Mouse (Mus musculus) thymus, postnatal 0 days (tissue): ENCODE measurements around the gene Pcbd2. TPM values are rescaled to one million over a fixed set of nuclear protein-coding genes. Genes with fewer than 3 reads are reported as not detected.
A peak's percentile ranks its signal among the peaks of the same experiment; 100 is the strongest.

Experiments
- DNase-seq: peaks from one replicate; pipeline ENCODE4 v3.0.0-alpha.2; 2015; ENCODE audit warnings: low spot score
- polyA plus RNA-seq: library from polyadenylated mRNA; unstranded; fragments of >200 nt; fragmentation: Nextera tagmentation; extraction: Ambion mirVana; gene quantifications from 2 replicates; pipeline ENCODE4 v1.2.1, GENCODE M21; 2015

Gene Pcbd2
- polyA plus RNA-seq, 1 experiment from 2014 or later = 56.1 TPM

GRCm38 (mm10) chr13:55733628-55734502 lies 6.7 kb downstream of the Pcbd2 start:
- DNase-seq = no peak

GRCm38 (mm10) chr13:55737885-55738284 lies 10.7 kb downstream of the Pcbd2 start:
- no peak for DNase-seq

GRCm38 (mm10) chr13:55742306-55742705 lies 15.1 kb downstream of the Pcbd2 start:
- DNase-seq = no peak

DNA sequence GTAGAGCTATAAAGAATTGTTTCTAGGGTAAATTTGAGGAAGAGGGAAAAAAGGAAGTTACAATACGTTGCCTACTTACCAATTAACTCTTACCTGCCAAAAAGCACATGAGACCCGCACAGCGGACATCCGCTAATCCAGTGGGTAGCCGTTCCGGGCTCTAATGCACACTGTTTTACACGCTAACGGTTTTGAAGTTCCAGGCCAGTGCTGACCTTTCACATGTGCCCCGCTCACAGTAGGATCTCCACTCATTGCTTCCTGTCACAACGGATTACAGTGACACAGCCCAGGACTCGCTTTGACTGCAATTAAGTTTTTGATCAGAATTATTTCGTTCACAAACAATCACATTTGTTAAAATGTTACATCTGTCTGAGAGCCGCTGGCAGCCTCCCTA lies 27.2 kb downstream of the Pcbd2 start:
- DNase-seq = no peak

DNA sequence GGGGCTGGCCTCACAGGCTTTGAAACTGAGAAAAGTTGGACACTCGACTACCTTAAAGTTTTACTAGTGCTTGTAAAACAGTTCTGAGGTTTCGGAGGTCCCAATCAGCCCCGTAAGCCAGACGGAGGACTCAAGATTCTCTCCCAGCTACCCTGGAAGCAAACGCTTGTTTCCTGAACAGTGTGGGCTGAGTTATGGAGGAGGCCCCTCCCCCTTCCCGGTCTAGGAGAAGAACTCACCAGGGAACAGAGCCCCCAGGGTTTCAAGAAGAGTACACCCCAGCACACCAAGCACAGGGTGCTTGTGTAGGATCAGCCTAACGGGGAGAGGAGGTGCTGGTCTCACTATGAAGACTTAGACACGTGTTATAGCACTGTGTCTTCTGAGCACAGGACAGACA lies 29.6 kb downstream of the Pcbd2 start:
- no peak for DNase-seq

DNA sequence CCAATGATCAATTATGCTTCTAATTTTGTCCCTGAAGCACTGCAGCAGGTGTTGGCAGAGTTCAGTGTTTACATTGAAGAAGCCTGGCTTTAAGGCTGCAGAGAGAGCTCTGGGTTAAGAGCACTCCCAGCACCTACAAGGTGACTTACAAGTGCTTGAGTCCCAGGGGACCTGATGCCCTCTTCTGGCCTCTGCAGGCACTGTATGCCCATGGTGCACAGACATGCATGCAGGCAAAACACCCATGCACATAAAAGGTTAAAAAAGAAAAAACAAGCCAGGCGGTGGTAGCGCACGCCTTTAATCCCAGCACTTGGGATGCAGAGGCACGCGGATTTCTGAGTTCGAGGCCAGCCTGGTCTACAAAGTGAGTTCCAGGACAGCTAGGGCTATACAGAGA lies 30.5 kb downstream of the Pcbd2 start:
- peak; percentile 13 for DNase-seq

DNA sequence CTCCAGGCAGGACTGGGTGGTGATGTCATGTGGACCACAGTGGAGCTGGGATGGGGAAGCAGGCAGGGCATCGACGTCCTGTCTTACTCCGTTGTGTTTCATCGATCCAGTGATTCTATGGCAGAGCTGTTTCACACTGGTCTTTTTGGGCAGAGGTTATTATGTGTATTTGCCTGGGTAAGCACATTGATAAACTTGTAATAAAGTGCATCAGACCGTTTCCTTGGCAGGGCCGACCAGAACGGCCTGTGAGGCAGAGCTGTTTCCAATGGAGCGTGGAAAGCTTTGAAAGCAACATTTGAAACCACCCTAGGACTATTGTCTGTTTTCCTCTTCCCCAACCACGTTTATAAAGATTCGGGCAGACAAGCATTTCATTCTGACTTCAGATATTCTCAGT lies 33.4 kb downstream of the Pcbd2 start:
- DNase-seq = no peak

- DNase-seq = no peak
Observed at GRCm38 (mm10) chr13:55761486-55761885, 34.3 kb downstream of the Pcbd2 start.

- no peak for DNase-seq
Observed at GRCm38 (mm10) chr13:55774352-55774751, 47.2 kb downstream of the Pcbd2 start.

DNA sequence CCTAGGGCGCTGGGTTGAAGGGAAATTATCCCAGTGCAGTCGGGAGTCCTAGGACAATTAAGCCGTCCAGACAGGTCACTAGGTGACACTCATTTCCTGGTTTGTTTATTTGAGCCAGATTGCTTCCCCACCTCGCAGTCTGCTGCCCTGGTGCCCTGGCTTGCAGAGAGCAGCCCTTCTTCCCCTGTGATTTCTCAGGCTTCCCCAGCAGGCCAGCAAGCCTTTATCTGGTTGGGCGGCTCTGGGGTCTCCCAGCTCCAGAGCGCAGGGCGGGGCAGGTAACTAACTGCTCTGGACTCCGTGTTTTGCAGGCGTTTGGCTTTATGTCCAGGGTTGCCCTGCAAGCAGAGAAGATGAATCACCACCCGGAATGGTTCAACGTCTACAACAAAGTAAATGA lies 47.9 kb downstream of the Pcbd2 start:
- no peak for DNase-seq

DNA sequence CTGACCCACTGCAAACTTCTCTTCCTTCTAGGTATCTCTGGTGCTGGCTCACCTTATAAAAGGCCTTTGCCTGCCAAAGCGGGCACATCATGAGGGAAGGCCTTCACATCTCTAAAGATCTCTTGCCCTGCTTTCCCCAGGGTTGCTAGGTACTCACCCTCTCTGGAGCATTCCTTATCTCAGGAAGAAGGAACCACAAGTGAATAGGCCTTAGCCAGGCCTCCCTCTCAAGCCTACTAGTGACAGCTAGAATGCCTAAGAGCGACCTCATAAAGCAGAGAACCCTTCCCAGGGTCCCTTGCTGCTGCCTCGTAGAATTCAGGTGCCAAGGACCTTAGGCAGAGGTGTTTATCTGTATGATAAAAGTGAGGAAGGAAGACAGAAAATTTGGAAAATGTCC lies 57.1 kb downstream of the Pcbd2 start, which contains the start of gene Catsper3:
Catsper3 (plus strand) TSS at position 301 of the 400 bp plus-strand sequence.
- DNase-seq = no peak

- DNase-seq = no peak
Observed at GRCm38 (mm10) chr13:55786120-55786519, 59.0 kb downstream of the Pcbd2 start.

DNA sequence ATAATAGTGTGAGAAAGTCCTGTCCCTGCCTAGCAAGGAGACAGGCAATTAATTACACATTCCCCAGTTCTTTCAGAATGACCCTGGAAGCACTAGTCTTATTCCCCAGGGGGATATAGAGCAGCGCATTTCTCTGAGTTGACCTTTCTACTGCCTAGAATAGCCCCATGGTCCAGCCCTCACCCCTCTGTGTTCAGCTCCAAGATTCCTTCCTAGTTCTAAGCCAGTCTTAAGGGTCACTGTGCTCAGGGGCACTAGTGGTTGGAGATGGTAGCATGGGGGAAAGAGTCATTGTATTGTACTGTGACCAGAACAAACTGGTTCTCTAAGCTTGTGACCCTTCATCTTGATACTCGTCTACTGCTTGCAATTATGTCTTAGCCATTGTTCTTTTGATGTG lies 74.1 kb downstream of the Pcbd2 start:
- no peak for DNase-seq

- DNase-seq = no peak
Observed at GRCm38 (mm10) chr13:55803973-55804372, 76.8 kb downstream of the Pcbd2 start.

DNA sequence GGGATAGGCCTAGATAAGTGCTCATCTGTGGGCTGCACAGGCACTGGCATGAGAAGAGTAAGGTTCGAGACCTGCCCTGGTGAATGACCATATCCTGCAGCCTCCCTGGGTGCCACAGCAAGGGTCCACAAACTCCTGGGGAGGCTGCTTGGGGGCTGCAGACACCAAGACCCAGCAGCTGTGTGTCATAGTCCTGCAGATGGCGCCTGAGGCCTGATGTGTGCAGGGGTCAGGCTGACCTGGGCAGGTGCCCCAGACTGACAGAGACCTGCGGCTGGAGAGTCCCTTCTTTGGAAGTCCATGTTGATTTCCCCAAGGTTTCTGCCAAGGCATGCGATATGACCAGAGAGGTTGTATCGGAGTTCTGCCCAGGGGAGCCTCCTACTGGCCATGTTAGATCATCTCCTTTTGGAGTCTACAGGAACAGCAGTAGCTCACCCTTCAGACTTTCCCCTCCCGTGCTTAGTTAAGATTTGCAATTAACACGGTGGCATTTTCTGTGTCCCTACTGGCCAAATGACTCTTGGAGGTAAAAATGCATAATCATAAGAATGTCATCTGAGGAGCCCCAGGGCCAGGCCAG lies 82.0 kb downstream of the Pcbd2 start:
- DNase-seq = no peak

GRCm38 (mm10) chr13:55809707-55810106 lies 82.5 kb downstream of the Pcbd2 start:
- DNase-seq = no peak

DNA sequence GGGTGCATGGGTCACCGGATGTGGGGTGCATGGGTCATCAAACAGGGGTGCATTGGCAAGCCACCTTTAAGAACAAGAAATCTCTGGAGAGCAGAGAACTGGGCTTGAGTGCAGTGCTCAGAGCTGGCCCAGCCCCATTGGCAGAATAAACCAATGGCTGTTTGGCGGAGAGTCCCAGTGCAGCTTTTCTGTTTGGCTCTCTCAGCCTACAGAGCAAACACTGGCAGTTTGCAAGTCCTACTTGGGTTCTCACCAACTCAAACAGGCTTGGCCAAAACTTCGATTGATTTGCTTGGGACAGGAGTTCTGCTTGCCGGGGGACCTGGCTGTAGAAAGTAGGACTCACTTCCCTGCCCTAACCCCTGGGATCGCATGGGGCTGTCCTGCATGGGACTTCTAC lies 83.8 kb downstream of the Pcbd2 start:
- no peak for DNase-seq

DNA sequence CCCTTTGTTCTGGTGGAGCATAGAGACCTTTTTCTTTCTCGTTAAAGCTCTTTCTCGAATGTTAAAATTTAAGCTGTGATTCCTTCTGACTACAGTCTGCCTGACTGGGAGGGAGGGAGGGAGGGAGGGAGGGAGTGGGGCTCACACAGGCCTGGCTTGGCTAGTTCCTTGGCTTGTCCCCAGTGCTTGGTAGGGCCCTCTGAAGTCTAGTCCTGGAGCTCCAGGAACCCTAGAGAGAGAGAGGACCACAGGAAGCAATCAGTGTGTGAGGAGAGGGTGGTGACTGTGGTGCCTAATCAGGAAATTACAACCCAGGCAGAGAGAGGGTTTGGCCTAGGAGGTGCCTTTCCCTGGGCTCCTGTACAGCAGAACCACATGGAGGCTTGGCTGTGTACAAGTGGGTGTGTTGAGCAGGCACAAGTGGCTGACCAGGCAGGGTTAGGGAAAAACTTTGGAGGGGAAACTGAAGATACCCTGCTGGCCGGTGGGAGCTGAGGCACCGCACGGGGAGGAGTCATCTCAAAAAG lies 86.4 kb downstream of the Pcbd2 start:
- no peak for DNase-seq

DNA sequence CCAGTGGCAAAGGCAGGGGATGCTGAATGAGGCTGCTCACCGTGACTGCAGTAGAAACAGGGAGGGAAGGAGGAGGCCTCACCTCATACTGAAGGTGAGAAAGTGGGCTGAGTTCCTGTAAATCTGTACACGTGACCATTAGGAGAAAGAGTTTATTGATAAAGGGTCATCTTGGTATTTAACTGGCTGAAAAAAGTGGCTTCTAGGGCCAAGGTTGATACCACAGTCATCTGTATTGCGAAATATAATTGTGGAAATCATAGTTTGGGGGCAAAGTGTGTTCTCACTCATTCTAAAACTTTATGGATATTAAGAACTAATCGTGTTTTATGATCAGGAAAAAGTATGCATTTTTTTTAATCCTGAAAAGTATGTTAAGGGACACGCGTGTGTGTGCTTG lies 87.7 kb downstream of the Pcbd2 start:
- DNase-seq = no peak

- no peak for DNase-seq
Observed at GRCm38 (mm10) chr13:55822499-55822898, 95.3 kb downstream of the Pcbd2 start.

DNA sequence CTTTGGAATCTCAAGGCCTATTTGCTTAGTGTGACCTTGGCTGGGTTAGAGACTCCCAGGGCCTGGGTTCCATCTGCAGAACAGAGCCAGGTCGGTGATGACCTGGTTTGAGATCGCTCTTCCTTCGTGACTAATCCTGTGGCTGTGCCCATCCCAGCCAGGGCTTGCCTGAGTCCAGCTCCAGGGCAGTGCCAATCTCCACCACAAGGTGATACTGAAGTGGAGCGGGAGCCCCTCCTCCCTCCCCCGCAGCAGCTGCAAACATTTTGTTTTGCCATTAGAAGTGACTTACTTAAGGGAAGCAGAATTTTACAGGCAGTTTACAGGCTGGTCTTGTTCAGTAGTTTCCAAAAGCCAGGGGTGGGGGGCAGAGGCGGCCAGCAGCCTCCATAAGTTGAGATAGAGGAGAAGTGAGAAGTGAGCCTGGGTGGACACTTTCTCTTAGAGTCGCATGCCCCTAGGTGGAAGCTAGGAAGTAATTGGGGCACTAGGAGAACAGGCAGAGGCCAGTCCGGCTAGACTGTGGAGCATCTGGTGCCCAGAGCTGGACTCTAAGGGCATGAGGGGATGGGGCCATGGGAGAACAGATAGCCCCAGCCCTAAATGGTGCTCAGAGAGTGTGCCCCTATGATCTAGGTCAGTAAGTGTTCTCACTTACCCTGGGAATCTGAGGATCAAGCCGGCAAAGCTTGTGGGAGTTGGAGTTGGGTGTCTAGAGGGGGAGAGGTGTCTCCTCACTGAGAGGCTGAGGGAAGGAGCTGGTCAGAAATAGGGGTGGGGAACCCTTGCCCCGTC lies 97.2 kb downstream of the Pcbd2 start:
- DNase-seq = no peak

- DNase-seq = no peak
Observed at GRCm38 (mm10) chr13:55825245-55825681, 98.1 kb downstream of the Pcbd2 start.
